Mouse (Mus musculus) heart, adult 2 months (tissue): ENCODE measurements around the gene Nfe2l2. TPM values are rescaled to one million over a fixed set of nuclear protein-coding genes. Genes with fewer than 3 reads are reported as not detected.
"Not testable (repeated sequence)": the region's sequence is repeated elsewhere in the genome, so short reads cannot be mapped to it uniquely, and the experiment has no call there.

Experiments used
- DNase-seq, 2 experiments: peaks; one replicate each; pipeline ENCODE4 v3.0.0; 2021
- H3K27ac ChIP-seq: fragments of 200-600 bp; 2 replicates; pipeline ENCODE4 v1.8.1; 2022
- H3K27me3 ChIP-seq: fragments of 200-500 bp; 2 replicates; pipeline ENCODE4 v1.6.1; 2012; ENCODE audit warnings: mild to moderate bottlenecking, low read length, inconsistent platforms, mixed read lengths; ENCODE audit not compliant: control insufficient read depth, insufficient read depth
- H3K36me3 ChIP-seq: fragments of 200-500 bp; 2 replicates; pipeline ENCODE4 v1.6.1; 2012; ENCODE audit warnings: low read length, inconsistent platforms; ENCODE audit not compliant: control insufficient read depth, insufficient read depth
- H3K4me1 ChIP-seq: fragments of 200-500 bp; 2 replicates; pipeline ENCODE4 v1.6.1; 2011; ENCODE audit warnings: low read length; ENCODE audit not compliant: control insufficient read depth, insufficient read depth
- H3K4me3 ChIP-seq: fragments of 200-600 bp; 2 replicates; pipeline ENCODE4 v1.8.1; 2022
- H3K79me2 ChIP-seq: fragments of 200-500 bp; replicated peaks from 2 replicates; pipeline ENCODE4 v1.6.1; 2012; ENCODE audit warnings: mild to moderate bottlenecking, inconsistent platforms, low read length, moderate library complexity, mixed read lengths; ENCODE audit not compliant: control insufficient read depth, insufficient read depth
- H3K9ac ChIP-seq: fragments of 200-500 bp; 2 replicates; pipeline ENCODE4 v1.6.1; 2012; ENCODE audit warnings: low read depth, mild to moderate bottlenecking, control low read depth, inconsistent platforms, low read length, mixed read lengths
- CTCF ChIP-seq: fragments of 200-600 bp; IDR thresholded peaks from 2 replicates; pipeline ENCODE4 v1.8.1; 2022; ENCODE audit warnings: antibody characterized with exemption, mild to moderate bottlenecking, moderate library complexity
- EP300 ChIP-seq: fragments of 200-500 bp; IDR thresholded peaks from 2 replicates; pipeline ENCODE4 v1.6.1; 2011; ENCODE audit warnings: low read depth, low read length, control low read depth; ENCODE audit not compliant: insufficient read depth
- POLR2A ChIP-seq: fragments of 200-500 bp; IDR thresholded peaks from 2 replicates; pipeline ENCODE4 v1.6.1; 2011; ENCODE audit warnings: mild to moderate bottlenecking, low read depth, low read length, control low read depth; ENCODE audit not compliant: insufficient read depth
- WGBS: fragments of 180-500 bp; shearing (Covaris S2); methylation state at CpG from one replicate; pipeline ENCODE4 v1.1.7; 2018; 5-methylcytosine and 5-hydroxymethylcytosine counted together
- intact Hi-C: fragments of 180-260 bp; cut with DNase I; formaldehyde crosslinking; loops from one replicate; pipeline ENCODE4 v1.15.1; 2025
- polyA plus RNA-seq: library from polyadenylated mRNA; depleted of rRNA; stranded (reverse); fragments of >200 nt; gene quantifications from 2 replicates; pipeline ENCODE4 v1.2.3, GENCODE M21; 2012
- total RNA-seq, 2 experiments: library from RNA; stranded (reverse); gene quantifications; 2 replicates each; pipeline ENCODE4 v1.2.3; 2021

The Nfe2l2 gene
- total and polyA plus RNA-seq, 3 experiments = 36.5 to 67.1 (median 56.2) TPM

DNA sequence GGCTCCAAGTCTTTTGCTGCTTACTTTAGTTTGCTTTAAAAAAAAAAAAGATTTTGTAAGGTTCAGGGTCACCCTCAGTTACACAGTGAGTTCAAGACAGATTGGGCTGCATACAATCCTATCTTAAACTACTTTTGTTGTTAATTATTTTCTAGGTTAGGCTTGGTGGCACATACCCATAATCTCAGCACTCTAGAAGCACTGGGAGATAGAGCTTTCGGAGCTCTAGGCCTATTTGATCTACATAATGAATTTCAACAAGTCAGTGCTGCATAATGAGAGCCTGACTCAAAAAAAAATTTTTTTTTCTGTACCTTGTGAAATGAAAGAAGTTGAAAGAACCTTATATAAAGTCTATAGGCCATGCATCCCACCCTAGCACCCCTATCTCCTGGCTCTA is 49.8 kb downstream of the Nfe2l2 start:
- Histone ChIP-seq H3K4me1 (peaks cover 3% of the 10 kb centered on the region), H3K79me2 (no peaks in the 10 kb centered on the region), H3K27ac (no peak overlapping the region), H3K9ac (no peak overlapping the region), H3K27me3 (no peaks in the 10 kb centered on the region), H3K36me3 (peaks cover 3% of the 10 kb centered on the region; the same call in 1 of the 2 replicates), H3K4me3 (no peak overlapping the region)
- 100% methylated on average over 1 of the region's 1 CpGs for WGBS
- TF ChIP-seq CTCF (no peak), EP300 (no peak), POLR2A (no peak)
- intact Hi-C loops = no loop called here
- no peak for DNase-seq

GRCm38 (mm10) chr2:75653150-75653549 is 51.3 kb downstream of the Nfe2l2 start:
- intact Hi-C loops = no loop called here
- Histone ChIP-seq H3K79me2 (no peaks in the 10 kb centered on the region), H3K36me3 (peaks cover 3% of the 10 kb centered on the region; the same call in 1 of the 2 replicates), H3K4me3 (no peak overlapping the region), H3K27ac (no peak overlapping the region), H3K4me1 (peaks cover 3% of the 10 kb centered on the region), H3K27me3 (no peaks in the 10 kb centered on the region), H3K9ac (no peak overlapping the region)
- no peak for DNase-seq
- TF ChIP-seq POLR2A (no peak), EP300 (no peak), CTCF (no peak)

GRCm38 (mm10) chr2:75650437-75650836 is 54.0 kb downstream of the Nfe2l2 start:
- intact Hi-C loops = no loop called here
- Histone ChIP-seq H3K27ac (no peak overlapping the region), H3K36me3 (peaks cover 3% of the 10 kb centered on the region; the same call in 1 of the 2 replicates), H3K4me1 (no peaks in the 10 kb centered on the region; the same call in none of the 2 replicates), H3K79me2 (no peaks in the 10 kb centered on the region), H3K9ac (no peak overlapping the region), H3K27me3 (no peaks in the 10 kb centered on the region), H3K4me3 (no peak overlapping the region)
- TF ChIP-seq EP300 = no peak
- TF ChIP-seq POLR2A = no peak
- TF ChIP-seq CTCF = no peak
- DNase-seq = no peak
- 82% methylated on average over 1 of the region's 1 CpGs for WGBS

DNA sequence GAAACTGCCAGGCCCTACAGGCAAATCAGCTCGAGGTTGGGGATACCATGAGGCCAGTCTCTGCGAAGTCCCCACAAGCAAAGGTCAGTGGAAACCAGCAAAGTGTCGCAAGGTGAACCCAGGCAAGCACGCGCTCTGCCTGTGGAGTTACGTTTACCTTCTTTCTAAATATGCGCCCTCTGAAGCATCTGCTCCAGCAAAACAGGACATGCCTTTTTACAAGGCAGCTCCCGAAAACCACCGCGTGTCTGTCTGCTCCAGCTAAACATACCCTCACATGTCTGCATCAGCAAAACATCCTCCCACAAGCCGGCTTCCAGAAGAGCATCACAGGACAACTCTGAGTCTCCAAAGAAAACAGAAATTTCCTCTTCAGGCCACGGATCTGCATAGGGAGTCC is 59.2 kb downstream of the Nfe2l2 start:
- TF ChIP-seq EP300 = no peak
- no peak for TF ChIP-seq POLR2A
- TF ChIP-seq CTCF = no peak
- intact Hi-C loops = no loop called here
- Histone ChIP-seq H3K27ac (no peak overlapping the region), H3K79me2 (no peaks in the 10 kb centered on the region), H3K4me3 (no peak overlapping the region), H3K27me3 (no peaks in the 10 kb centered on the region), H3K9ac (no peak overlapping the region), H3K4me1 (peaks cover 2% of the 10 kb centered on the region), H3K36me3 (no peaks in the 10 kb centered on the region)
- DNase-seq = no peak
- WGBS = 85% methylated on average over 12 of the region's 12 CpGs

DNA sequence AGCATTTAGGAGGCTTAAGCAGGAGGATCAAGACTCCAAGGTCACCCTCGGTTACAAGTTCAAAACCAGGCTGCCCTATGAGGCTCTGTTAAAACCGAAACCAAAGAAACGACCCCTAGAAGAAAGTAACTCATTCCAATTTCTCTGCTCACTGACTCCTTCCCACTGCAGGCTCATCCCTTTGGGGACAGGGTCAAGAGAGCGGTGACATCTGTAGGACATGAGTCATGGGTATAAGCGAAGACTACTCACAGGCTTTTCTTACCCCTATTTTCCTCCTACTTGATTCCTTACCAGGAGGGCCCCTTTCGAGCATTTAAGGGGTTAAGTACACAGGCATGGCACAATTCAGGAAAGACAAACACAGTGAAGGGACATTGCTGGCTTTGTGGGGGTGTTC is 60.5 kb downstream of the Nfe2l2 start:
- no peak for TF ChIP-seq EP300
- no peak for TF ChIP-seq CTCF
- TF ChIP-seq POLR2A = no peak
- intact Hi-C loops = no loop called here

DNA sequence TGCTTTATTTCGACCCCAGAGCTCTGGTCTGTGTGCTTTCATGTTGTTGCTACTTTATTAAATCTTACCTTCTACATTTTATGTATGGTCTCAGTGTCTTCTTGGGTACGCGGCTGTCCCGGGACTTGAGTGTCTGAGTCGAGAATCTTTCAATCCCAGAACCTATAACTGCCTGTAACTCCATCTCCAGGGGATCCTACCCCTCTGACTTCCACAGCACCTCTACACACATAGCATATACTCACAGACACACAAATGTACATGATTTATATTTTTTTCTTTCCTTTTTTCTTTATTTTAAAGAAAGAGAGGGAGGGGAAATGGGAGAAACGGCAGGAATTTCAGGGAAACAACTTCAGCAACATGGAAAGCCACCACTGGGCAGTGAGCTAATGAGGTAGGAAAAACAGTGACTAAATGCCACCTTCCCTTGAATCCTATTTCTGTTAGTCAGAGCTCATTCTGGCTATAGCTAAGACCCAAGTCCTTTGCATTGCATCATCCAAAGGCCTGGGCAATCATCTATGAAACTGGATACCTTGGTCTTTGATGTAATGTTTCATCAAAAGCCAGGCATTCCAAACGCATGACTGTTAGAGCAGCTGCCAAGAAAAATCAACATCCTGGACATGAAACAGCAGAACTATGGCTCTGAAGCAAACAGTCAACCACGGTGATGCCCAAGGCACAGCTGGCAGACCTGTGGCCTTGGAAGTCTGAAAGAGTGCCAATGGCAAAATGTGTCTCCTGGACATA is 61.5 kb downstream of the Nfe2l2 start:
- no peaks in the 10 kb centered on the region for H3K79me2 ChIP-seq
- peak in 1 of 2 experiments; percentile 67 for DNase-seq
- intact Hi-C loops = no loop called here
- no peaks in the 10 kb centered on the region for H3K36me3 ChIP-seq
- H3K27ac ChIP-seq = peak overlapping the region; percentile 62
- WGBS = 61% methylated on average over 8 of the region's 8 CpGs
- no peak overlapping the region for H3K4me3 ChIP-seq
- no peak overlapping the region for H3K9ac ChIP-seq
- H3K27me3 ChIP-seq = no peaks in the 10 kb centered on the region
- peaks cover 2% of the 10 kb centered on the region for H3K4me1 ChIP-seq
- TF ChIP-seq POLR2A (no peak), CTCF (no peak), EP300 (no peak)

More for the DNA sequence above, 60.5 kb downstream of the Nfe2l2 start:
- no peak overlapping the region for H3K27ac ChIP-seq
- H3K79me2 ChIP-seq = no peaks in the 10 kb centered on the region
- H3K4me3 ChIP-seq = no peak overlapping the region
- peaks cover 2% of the 10 kb centered on the region for H3K4me1 ChIP-seq
- H3K36me3 ChIP-seq = no peaks in the 10 kb centered on the region
- 77% methylated on average over 6 of the region's 6 CpGs for WGBS
- DNase-seq = no peak
- no peaks in the 10 kb centered on the region for H3K27me3 ChIP-seq
- no peak overlapping the region for H3K9ac ChIP-seq

GRCm38 (mm10) chr2:75642312-75642711 is 62.1 kb downstream of the Nfe2l2 start:
- H3K79me2 ChIP-seq, DNase-seq, H3K27ac ChIP-seq, H3K27me3 ChIP-seq, H3K4me1 ChIP-seq, intact Hi-C loops, H3K4me3 ChIP-seq, H3K9ac ChIP-seq, H3K36me3 ChIP-seq: not testable (repeated sequence)
- WGBS = 22% methylated on average over 4 of the region's 4 CpGs

DNA sequence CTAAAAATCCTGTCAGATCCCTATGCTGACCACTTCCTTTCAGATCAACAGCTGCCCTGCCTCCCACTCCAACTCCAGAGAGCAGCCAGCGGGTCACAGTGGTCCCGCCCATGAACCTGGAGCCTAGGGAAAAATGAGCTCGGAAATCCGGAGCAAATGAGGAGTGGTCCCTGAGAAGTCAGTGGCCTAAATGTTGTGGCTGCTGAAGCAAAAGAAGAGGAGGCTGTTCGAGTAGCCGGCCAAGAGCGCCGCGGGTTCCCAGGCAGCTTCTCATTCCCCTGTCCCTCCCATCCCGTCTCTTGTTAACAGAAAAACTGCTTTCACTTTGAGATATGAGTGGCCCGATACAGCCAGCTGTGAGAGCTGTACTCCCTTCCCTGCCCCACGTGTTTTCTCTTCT is 64.9 kb downstream of the Nfe2l2 start:
- intact Hi-C loops, H3K36me3 ChIP-seq, H3K9ac ChIP-seq, H3K4me1 ChIP-seq, H3K27me3 ChIP-seq, H3K79me2 ChIP-seq: not testable (repeated sequence)
- Histone ChIP-seq H3K4me3 (peak overlapping the region; percentile 20; the same call in 1 of the 2 replicates), H3K27ac (peak overlapping the region; percentile 65)
- 0% methylated on average over 11 of the region's 12 CpGs for WGBS
- DNase-seq = peak; percentile 48 to 54

- DNase-seq, H3K4me1 ChIP-seq, intact Hi-C loops, H3K36me3 ChIP-seq, H3K79me2 ChIP-seq, H3K27me3 ChIP-seq, H3K9ac ChIP-seq, H3K4me3 ChIP-seq, H3K27ac ChIP-seq: not testable (repeated sequence)
- 74% methylated on average over 6 of the region's 6 CpGs for WGBS
Observed at GRCm38 (mm10) chr2:75637822-75638221, 66.6 kb downstream of the Nfe2l2 start.
